Mouse (Mus musculus) embryo, embryonic 11.5 days (tissue): ENCODE measurements around the gene Otud4.
A peak's percentile ranks its signal among the peaks of the same experiment; 100 is the strongest.
"Not testable (repeated sequence)": the region's sequence is repeated elsewhere in the genome, so short reads cannot be mapped to it uniquely, and the experiment has no call there.

Source experiments
- DNase-seq: peaks from one replicate; pipeline ENCODE4 v3.0.0-alpha.2; 2012; ENCODE audit warnings: low read depth, low spot score

Gene Otud4

GRCm38 (mm10) chr8:79638707-79639549, 490 bp upstream of the Otud4 start:
- DNase-seq: peak; percentile 96

- DNase-seq: no peak
Measured at GRCm38 (mm10) chr8:79641119-79641518, 1.7 kb downstream of the Otud4 start.

GRCm38 (mm10) chr8:79649569-79649968, 10.2 kb downstream of the Otud4 start:
- DNase-seq: no peak

- DNase-seq: no peak
Measured at GRCm38 (mm10) chr8:79650158-79650814, 10.9 kb downstream of the Otud4 start.

GRCm38 (mm10) chr8:79653736-79654135, 14.3 kb downstream of the Otud4 start:
- DNase-seq: no peak

DNA sequence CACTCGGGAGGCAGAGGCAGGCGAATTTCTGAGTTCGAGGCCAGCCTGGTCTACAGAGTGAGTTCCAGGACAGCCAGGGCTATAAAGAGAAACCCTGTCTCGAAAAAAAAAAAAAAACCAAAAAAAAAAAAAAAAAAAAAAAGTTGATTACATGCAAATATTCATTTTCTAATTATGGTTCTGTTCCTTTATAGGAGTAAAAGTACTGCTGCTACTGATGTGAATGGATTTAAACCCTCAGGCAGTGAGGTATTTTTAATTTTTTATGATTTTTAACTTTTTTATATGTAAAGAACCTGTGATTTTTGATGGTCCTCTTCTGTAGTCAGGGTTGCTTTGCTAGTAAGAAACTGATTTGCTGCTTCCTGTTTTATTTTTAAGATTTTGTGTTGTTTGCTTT, 19.3 kb downstream of the Otud4 start:
- not testable (repeated sequence) for DNase-seq

DNA sequence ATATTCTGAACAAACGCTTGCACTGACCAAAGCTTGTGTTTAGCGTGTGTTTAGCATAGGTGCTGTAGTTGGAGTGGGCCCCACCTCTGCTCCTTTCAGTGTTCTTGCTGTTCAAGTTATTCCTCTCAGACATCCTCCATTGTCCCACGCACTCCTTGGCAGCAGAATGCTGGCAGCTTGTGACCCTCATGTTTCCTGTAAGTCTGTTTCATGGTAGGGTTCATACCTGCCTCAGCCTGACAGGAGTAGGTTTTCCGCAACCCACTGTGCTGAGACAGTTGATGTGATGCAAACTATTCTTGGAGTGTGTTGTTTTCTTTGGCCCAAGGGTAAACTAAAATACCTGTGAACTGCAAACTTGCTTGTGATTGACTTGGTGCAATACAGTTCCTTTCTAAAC, 37.0 kb downstream of the Otud4 start:
- no peak for DNase-seq

- DNase-seq: no peak
Measured at GRCm38 (mm10) chr8:79679005-79679404, 39.6 kb downstream of the Otud4 start.

DNA sequence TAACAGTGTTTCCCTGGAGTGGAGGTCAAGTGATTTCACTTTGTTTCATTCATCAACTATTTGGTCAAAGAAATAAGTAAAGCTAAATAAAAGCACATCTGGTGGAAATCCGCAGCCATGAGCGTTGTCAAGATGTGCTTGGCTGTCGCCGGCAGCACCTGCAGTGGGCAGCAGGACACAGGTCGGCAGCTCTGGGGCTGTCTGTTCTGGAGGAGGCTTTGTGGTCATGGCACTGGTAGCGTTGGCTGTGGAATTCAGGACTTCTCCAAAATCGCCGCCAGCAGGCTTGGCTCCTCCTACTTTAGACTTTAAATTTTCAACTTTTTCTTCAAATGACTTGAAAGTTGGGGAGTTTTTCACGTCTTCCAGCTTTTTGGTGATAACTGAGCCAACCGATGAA, 40.7 kb downstream of the Otud4 start:
- DNase-seq: not testable (repeated sequence)

- DNase-seq: no peak
Measured at GRCm38 (mm10) chr8:79680555-79680954, 41.1 kb downstream of the Otud4 start.

DNA sequence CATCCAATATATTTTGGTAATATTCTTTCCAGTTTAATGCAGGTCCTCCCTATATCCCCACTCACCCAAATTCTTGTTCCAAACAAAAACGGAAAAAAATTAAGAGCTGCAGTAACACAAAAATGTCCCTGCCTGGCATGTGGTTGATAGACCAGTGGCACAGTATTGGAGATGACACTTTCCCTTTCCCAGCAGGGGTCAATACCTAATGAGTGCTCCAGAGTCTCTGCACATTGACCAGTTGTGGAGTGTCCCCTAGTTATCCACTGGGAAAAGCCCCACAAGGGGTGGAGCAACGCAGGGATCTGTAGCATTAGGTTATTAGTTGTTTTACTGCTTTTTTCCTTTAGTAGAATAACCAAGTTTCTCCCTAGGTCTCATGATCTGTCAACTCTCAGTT, 41.5 kb downstream of the Otud4 start:
- DNase-seq: no peak

- DNase-seq: not testable (repeated sequence)
Measured at GRCm38 (mm10) chr8:79685927-79686326, 46.5 kb downstream of the Otud4 start.

DNA sequence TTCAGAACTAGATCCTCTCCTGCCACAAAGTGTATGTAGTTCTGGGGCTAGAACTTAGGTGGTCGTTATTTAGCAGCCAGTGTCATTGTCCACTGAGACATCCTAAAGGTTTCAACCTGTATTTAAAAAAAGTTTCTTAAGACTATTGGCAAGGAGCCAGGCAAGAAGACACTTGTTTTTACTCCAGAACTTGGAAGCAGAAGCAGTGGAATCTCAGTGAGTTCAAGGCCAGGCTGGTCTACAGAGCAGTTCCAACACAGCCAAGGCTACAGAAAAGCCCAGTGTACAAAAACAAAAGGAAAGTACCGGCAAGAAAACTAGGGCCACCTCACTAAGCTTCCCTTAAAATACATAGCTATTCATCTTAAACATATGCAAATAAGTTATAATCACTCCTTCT, 53.1 kb downstream of the Otud4 start:
- DNase-seq: no peak

DNA sequence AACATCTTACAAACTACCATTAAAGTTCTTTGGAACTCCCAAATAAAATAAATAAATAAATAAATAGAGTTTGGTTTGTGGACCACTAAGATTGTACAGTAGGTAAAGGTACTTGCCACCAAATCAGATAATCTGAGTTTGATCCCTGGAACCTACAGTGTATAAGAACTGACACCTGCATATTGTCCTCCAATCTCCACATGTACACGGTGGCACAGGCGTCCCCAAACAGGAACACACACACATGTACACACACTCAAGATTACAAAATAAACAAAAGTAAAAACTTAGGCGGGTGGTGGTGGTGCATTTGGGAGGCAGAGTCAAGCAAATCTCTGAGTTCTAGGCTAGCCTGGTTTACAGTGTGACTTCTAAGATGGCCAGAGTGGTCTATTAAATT, 67.3 kb downstream of the Otud4 start:
- no peak for DNase-seq

DNA sequence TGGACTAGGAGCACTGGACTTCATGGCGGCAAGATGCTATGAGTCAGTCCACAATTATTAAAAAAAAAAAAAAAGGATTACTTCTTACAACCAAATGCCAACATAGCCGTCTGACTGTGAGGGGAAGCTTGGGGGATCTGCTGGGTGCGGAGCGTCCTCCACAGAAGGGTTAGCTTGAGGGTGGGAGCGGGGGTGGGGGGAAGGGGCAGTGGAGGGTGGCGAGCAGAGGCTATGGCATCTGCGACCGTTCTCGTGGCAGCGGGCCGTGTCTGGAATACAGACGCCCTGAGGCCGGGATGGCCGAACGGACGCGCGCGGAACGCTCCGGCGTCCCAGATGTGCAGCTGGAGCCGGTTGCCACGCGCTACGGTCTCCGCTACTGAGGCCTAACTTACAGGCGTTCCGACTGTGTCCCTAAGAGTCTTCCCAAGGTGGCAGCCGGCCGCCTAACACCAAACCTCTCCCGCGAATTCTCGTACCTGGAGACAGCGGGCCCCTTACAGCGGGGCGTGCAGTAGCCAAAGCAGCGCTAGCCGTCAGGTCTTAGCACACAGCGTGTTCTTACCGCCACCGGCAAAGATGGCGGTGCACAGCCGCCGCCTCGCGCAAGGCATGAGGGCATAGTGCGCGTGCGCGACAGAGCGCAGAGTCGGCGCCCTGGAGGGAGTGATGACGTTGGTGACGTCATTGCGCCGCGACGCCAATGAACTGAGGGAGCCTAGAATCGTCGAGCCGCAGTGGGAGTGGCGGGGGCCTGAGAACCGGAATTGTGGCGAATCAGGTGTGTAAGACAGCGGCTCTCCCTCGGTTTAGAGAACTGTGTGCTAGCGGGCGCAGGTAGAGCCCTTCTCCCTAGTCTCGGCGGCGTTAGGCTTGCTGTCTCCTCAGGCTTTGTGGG, 71.9 kb downstream of the Otud4 start, which contains the start of the genes Abce1 and Anapc10:
Gene Abce1, minus strand, starts transcription at position 677 of the 898 bp plus-strand sequence.
Gene Anapc10, plus strand, starts transcription at position 757 of the 898 bp plus-strand sequence.
- peak; percentile 100 for DNase-seq

DNA sequence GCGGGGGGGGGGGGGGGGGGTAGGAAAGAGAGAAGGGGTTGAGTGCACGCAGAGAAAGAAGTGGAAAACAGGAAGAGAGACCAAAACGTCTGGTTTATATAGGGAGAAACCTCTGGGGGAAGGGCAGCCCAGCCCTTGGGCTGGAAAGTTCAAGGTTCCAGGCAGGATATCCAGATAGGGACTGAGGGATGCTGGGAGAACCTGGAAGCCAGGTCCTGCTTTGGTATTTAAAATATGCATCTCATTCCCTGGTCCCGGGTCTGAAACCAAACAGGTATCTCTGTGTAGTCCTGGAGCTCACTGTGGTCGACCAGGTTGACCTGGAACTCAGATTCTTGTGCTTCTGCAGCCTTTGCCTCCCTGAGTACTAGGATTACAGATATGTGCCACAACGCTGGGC, 73.3 kb downstream of the Otud4 start:
- DNase-seq: no peak

DNA sequence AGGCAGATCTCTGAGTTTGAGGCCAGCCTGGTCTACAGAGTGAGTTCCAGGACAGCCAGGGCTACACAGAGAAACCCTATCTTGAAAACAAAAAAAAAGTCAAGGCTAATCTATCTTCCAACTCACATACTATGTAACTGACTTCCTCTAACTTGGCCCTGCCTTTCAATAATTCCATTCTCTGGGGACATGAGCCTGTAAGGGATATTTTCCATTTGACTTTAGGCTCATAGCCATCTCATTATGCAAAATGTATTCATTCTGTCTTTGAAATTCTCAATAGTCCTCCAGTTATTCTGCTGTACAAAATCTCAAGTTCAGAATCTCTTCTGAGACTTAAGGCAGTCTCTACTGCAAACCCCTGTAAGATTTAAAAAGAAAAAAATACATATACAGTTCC, 82.1 kb downstream of the Otud4 start:
- DNase-seq: no peak

- no peak for DNase-seq
Measured at GRCm38 (mm10) chr8:79723308-79723707, 83.9 kb downstream of the Otud4 start.

DNA sequence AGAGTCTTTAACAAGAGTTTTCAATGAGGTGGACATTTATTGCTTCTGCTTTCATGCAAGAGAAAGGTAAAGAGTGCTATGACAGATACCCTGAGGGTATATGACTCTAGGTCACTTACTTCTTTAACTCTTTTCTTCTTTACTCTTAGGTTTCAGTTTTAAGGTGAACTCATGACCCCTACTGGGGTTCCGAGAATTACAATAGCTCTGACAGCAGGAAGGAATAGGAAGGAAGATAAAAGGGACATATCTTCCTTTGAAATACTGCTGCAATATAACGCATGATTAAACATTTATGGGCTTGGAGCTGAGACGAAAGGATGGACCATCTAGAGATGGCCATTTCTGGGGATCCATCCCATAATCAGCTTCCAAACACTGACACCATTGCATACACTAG, 85.2 kb downstream of the Otud4 start:
- no peak for DNase-seq
